Mouse (Mus musculus): ENCODE results near the gene Slc29a1.

Gene Slc29a1

GRCm38 (mm10) chr17:45569999-45570398 lies 29.4 kb downstream of the Slc29a1 start:
- no peak for DNase-seq (ENCODE audit: low read depth, low spot score)

DNA sequence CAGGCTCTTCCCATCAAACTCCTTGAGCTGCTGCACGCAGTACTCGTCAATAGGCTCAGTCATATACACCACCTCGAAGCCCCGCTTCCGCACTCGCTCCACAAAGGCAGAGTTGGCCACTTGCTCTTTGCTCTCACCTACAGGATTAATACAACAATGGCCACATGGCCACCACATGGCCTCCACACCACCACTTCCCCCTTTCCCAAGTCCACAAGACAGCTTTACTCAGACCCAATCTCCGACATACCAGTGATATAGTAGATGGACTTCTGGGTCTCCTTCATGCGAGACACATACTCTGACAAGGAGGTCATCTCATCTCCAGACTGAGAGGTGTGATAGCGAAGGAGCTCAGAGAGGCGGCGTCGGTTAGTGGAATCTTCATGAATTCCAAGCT lies 30.4 kb downstream of the Slc29a1 start:
- DNase-seq (ENCODE audit: low read depth, low spot score) = no peak

- DNase-seq (ENCODE audit: low read depth, low spot score) = no peak
These were observed 32.2 kb downstream of the Slc29a1 start for GRCm38 (mm10) chr17:45567162-45567601.

- no peak for DNase-seq (ENCODE audit: low read depth, low spot score)
These were observed 32.8 kb downstream of the Slc29a1 start for GRCm38 (mm10) chr17:45566360-45567161.

DNA sequence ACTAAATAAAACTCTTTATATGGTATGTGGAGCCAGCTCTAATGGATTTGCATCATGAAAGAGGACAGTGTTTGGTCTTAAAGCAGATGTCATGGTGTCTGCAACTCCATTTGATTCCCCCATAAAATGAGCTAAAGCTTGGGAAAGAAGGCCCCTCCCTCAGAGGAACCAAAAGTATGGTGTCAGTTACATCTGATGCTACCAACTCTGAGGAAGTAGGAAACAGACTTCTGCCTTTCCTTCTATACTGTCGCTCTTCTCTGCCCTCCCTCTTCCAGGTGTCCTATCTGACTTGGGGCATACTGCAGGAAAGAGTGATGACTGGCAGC lies 33.4 kb downstream of the Slc29a1 start:
- DNase-seq (ENCODE audit: low read depth, low spot score) = no peak

DNA sequence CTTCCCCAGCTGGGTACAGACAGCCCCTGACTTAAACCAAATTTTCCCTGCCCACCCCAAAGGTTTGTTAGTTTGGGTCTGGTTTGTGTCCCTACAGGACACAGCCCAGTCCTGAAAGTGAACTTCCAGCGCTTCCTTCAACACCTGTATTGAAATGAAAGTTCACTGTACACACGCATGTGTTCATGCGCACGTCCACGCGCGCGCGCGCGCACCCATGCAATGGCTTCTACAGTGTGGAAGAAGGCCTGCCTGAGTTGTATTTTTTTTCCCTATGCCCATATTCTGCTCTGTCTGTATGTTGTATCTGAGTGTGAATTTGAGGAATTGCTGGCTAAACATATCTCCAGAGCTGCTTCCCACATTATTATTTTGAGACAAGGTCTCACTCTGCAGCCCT lies 34.3 kb downstream of the Slc29a1 start:
- no peak for DNase-seq (ENCODE audit: low read depth, low spot score)

- no peak for DNase-seq (ENCODE audit: low read depth, low spot score)
These were observed 34.8 kb downstream of the Slc29a1 start for GRCm38 (mm10) chr17:45564531-45565084.

DNA sequence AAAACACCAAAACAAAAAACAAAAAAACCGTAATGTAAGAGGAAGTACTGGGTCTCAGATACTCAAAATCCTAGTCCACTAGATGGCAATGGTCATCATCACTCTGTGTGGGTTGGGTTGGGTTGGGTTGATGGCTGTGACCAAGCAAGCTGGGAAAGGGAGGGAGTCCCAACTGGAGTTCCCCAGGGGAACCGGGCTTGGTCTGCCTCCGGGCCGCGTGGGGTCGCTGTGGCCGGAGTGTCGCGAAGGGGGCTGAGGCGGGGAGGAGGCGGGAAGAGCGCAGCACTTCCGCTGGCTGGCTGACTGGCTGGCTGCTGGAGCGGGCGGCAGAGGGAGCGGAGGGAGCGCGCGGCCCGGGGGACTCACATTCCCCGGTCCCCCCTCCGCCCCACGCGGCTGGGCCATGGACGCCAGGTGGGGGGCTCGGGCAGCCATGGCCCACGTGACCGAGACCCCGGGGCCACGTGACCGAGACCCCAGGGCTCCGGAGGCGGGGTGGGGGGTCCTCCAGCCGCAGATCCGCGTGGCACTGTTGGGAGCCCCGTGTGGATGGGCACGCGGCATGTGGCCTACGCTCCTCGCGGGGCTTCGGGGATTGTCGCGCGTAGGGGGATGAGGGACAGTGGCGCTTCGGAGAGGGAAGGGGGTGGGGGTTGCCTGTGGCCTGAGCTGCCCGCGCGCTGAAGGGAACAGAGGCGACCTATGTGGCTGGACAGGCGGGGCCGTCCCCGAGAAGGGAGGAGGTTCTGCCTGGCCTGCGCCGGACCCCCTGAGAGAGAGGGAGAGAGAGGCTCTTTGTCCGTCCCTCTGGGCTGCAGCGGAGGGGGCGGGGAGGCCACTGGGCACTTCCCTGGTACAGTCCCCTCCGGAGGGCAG lies 35.5 kb downstream of the Slc29a1 start, which contains the start of gene Slc35b2:
Gene Slc35b2 (plus strand): TSS at position 220 of the 876 bp plus-strand sequence.
- DNase-seq (ENCODE audit: low read depth, low spot score) = peak; percentile 81

DNA sequence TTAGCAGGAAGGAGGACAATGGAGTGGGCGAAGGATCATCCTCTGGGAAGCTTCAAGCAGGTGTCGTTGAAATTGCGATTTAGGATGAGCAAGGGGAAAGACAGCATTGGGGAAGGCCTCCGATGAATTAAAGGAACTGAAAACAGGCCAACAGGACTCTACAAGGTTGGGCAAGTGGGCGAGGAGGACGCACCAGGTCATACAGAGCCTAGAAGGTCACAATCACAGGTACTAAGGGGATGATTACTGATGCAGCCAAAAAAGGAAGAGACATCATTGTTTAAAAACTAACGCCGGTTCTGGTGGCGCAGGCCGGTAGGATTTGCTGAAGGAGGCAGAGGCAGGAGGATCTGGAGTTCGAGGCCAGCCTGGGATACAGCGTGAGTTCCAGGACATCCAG lies 36.2 kb downstream of the Slc29a1 start:
- no peak for DNase-seq (ENCODE audit: low read depth, low spot score)

DNA sequence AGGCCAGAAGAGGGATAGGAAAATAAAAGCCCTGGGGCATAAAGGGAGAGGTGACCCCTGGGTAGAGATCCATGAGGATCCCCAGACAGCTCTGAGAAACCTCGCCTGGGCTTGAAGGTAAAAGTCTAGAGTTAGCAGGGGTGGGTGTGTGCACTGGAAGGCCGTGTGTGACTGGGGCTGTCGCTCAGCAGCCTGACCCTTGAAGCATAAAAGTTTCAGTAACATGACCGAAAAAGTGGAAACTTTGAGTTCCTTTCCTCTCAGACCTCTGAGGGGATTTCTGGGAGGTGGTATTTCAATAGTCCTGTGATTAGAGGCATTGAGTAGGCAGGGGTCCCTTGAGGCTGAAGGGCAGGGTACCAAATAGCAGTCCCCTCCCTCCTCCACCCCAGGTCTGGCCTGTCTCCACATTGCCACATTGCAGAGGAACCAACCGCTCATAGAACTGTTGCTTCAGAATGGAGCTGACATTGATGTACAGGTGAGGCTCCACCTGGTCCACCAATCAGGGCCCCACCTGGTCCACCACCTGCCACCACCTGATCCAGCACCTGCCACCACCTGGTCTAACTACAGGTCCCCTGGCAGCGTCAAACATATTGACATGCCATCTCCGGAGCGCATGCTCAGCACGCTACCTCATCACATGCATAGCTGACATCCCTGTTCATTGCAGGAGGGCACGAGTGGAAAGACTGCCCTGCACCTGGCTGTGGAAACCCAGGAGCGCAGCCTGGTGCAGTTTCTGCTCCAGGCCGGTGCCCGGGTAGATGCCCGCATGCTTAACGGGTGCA lies 39.5 kb downstream of the Slc29a1 start:
- no peak for DNase-seq (ENCODE audit: low read depth, low spot score)

- DNase-seq (ENCODE audit: low read depth, low spot score) = no peak
These were observed 41.2 kb downstream of the Slc29a1 start for GRCm38 (mm10) chr17:45557998-45558862.

GRCm38 (mm10) chr17:45557246-45557824 lies 42.1 kb downstream of the Slc29a1 start:
- DNase-seq (ENCODE audit: low read depth, low spot score) = no peak

DNA sequence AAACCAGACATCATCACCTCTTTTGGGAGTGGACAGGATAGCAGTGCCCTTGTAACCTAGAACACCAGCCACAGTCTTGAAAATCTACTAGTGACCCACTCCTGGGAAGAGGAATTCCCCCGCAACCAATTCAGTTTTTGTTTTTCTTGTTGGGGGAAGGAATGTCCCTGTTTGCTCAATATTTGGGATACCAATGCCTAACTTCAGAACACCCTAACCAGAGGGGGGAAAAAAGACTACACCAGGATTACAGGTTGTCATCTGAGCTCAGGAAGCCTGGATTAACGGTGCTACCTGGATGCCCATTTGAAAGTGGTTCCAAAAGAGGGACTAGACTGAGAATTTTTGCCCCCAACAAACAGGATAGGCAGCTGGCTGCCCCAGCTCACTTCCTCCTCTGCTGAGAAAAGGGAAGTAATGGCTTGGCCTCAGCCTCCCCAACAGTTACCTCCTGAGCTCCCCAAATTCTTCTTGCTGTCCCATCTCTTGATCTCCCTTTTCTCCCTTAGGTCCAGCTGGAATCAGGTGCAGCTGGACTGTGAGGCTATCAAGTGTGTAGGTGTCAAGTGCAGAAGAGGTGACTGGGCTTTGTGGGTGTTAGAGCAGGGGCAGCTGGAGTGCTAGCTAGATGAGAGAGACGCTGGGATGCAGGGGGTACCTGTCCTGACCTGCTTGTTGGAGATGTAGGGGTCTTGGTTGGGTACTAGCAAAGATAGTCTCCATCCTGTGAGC lies 42.7 kb downstream of the Slc29a1 start:
- no peak for DNase-seq (ENCODE audit: low read depth, low spot score)

DNA sequence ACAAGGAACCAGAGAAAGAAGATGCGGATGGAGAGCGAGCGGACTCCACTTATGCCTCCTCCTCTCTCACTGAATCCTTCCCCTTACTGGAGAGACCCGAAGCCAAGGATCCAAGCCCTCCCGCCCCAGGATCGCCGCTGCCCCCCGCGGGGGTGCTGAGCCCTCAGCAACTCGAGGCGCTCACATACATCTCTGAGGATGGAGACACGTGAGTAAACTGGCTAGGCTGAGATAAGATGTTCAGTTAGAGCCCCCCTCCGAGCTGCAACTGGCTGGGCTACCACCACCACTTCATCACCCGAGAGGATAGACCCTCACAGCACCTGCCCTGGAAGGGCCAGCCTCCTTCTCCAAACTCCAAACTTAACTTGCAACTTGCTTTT lies 43.3 kb downstream of the Slc29a1 start:
- no peak for DNase-seq (ENCODE audit: low read depth, low spot score)

DNA sequence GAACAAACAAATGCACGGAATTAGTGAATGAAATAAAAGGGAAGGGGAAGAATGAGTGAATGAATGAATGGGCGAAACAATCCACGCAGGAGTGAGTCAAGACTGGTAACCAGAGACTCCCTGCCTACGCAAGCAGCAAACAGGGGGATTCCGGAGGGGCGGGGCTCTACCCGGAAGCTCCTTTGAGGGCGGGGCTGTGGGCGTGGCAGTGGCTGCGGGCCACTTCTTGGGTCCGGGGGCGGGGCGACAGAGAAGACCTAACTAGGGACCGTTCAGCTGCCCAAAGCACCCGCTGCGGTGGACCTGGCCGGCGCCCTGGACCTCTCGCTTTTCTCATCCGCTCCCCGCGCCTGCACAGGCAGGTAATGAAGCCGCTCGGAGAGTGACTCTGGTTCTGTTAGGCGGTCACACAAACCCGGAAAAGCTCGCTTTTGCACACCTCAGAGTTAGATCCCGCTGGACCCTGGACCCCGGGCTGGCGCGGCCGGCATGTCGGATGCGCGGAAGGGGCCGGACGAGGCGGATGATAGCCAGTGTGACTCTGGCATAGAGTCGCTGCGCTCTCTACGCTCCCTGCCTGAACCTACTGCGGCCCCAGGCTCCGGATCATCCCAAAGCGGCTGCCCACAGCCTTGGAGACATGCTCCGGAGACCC lies 43.8 kb downstream of the Slc29a1 start, which contains the start of gene Nfkbie:
Gene Nfkbie (plus strand): TSS at position 252 of the 655 bp plus-strand sequence.
- no peak for DNase-seq (ENCODE audit: low read depth, low spot score)

- DNase-seq (ENCODE audit: low read depth, low spot score) = no peak
These were observed 45.0 kb downstream of the Slc29a1 start for GRCm38 (mm10) chr17:45554420-45554819.

DNA sequence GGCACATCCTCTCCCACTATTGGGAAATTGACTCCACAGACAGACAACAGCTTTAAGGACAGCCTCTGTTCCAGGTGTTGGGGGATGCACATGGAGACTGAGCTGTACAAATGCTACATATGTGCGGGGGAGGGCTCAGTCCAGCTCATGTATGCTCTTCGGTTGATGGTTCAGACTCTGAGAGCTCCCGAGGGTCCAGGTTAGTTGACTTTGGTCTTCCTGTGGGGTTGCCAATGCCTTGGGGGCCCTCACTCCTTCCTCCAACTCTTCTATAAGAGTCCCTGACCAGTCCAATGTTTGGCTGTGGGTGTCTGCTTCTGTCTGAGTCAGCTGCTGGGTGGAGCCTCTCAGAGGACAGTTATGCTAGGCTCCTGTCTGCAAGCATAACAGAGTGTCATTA lies 46.3 kb downstream of the Slc29a1 start:
- no peak for DNase-seq (ENCODE audit: low read depth, low spot score)

GRCm38 (mm10) chr17:45551816-45552451 lies 47.5 kb downstream of the Slc29a1 start:
- no peak for DNase-seq (ENCODE audit: low read depth, low spot score)
